Mouse (Mus musculus) C2C12 (cell line): ENCODE data around the gene 4930455H04Rik.

Source experiments
- CEBPB ChIP-seq: IDR thresholded peaks from one replicate; pipeline ENCODE4 v1.6.1; 2011; ENCODE audit warnings: low read depth, mild to moderate bottlenecking, control low read depth, moderate library complexity
- CTCF ChIP-seq: IDR thresholded peaks from one replicate; pipeline ENCODE4 v1.5.1; 2011; ENCODE audit not compliant: control insufficient read depth, insufficient read depth, insufficient read length
- FOSL1 ChIP-seq: IDR thresholded peaks from one replicate; pipeline ENCODE4 v1.8.0; 2011; ENCODE audit warnings: mild to moderate bottlenecking, low read length; ENCODE audit not compliant: poor library complexity, insufficient read depth, severe bottlenecking
- MAX ChIP-seq: IDR thresholded peaks from one replicate; pipeline ENCODE4 v1.6.1; 2011; ENCODE audit warnings: mild to moderate bottlenecking, control low read depth
- MYOD1 ChIP-seq: IDR thresholded peaks from one replicate; pipeline ENCODE4 v1.6.1; 2011; ENCODE audit warnings: low read depth; ENCODE audit not compliant: control insufficient read depth, insufficient read length
- MYOG ChIP-seq: IDR thresholded peaks from one replicate; pipeline ENCODE4 v1.6.1; 2011; ENCODE audit not compliant: control insufficient read depth, insufficient read length; ENCODE audit errors: extremely low read depth
- USF1 ChIP-seq: IDR thresholded peaks from one replicate; pipeline ENCODE4 v1.6.1; 2011; ENCODE audit warnings: low read depth, mild to moderate bottlenecking, control low read depth, moderate library complexity

GRCm38 (mm10) chr3:117010182-117010581 lies 42.1 kb downstream of the 4930455H04Rik start:
- TF ChIP-seq CTCF (no peak), MYOD1 (no peak), USF1 (no peak), MAX (no peak), MYOG (no peak), FOSL1 (no peak), CEBPB (no peak)
